In genomic region chr3:97828286-97828685, GRCm38 (mm10) we compare ENCODE assay signal across 20 mouse cellular contexts.
DNase-seq lines count a peak whose midpoint lies in the region; ATAC-seq and TF ChIP-seq lines count a peak whose summit lies in the region.
"Had no signal": no experiment of that assay in that cellular context is flagged by ENCODE, and none has a peak within 500 bp of the region (broad histone marks: within the 10 kb centered on the region; RNA-seq: fewer than 3 reads in every experiment).

No protein-coding gene starts in this region.

- peaks cover 8% of the 10 kb centered on the region; the same call in 1 of the 2 replicates for H3K27me3 ChIP-seq in heart, embryonic 13.5 days (replicated peaks)

- intact Hi-C loops in gastrocnemius, adult 2 months (cut with DNase I) = no loop called here
- intact Hi-C loops in gastrocnemius, postnatal 14 days (cut with DNase I; ENCODE audit: low total_unique reads) = no loop called here
- intact Hi-C loops in heart, postnatal 36 days (cut with DNase I) = no loop called here

- no peak overlapping the region for H3K4me2 ChIP-seq in heart, embryonic 13.5 days
- H3K4me2 ChIP-seq: hindbrain, embryonic 14.5 days; intestine, embryonic 15.5 days had no signal

- no peak for TF ChIP-seq CTCF in gastrocnemius, adult 2 months (IDR thresholded peaks at IDR 0.05)

- H3K36me3 ChIP-seq in heart, embryonic 13.5 days = no peaks in the 10 kb centered on the region
- H3K36me3 ChIP-seq: embryonic facial prominence, embryonic 10.5 days; forebrain, embryonic 10.5 days; hindbrain, embryonic 10.5 days; intestine, embryonic 15.5 days had no signal

- no peak for DNase-seq in gastrocnemius, adult 2 months
- no peak for DNase-seq in gastrocnemius, postnatal 14 days
- no peak for DNase-seq in heart, postnatal 36 days
- DNase-seq in 3134 (ENCODE audit: extremely low read depth, insufficient read length, low spot score) (peak; percentile 46), NIH3T3 (ENCODE audit: low read depth) (peak; percentile 20), liver (no peak)
- DNase-seq in urinary bladder, postnatal 14 days (ENCODE audit: low spot score) = no peak
- DNase-seq: adrenal gland, postnatal 14 days; cerebellum, adult 2 months; cerebellum, postnatal 10 days; kidney, adult 18-20 months had no signal

- ATAC-seq in heart, embryonic 13.5 days (ENCODE audit: extremely low read depth, insufficient number of reproducible peaks, low FRiP score, low TSS enrichment) = no peak
- ATAC-seq: activated CD4-positive, CD25-positive, alpha-beta regulatory T cell, adult 4 months; forebrain, embryonic 14.5 days; intestine, embryonic 15.5 days had no signal

- peaks cover 58% of the 10 kb centered on the region for H3K4me1 ChIP-seq in heart, embryonic 13.5 days

- no peak overlapping the region for H3K4me3 ChIP-seq in gastrocnemius, adult 2 months
- no peak overlapping the region for H3K4me3 ChIP-seq in heart, embryonic 13.5 days
- H3K4me3 ChIP-seq: embryonic facial prominence, embryonic 10.5 days; erythroblast, embryonic 14.5 days; forebrain, embryonic 10.5 days; hindbrain, embryonic 10.5 days; intestine, embryonic 15.5 days had no signal

- WGBS in heart, embryonic 13.5 days = 85% methylated on average over 4 of the region's 4 CpGs

- H3K9ac ChIP-seq in heart, embryonic 13.5 days = no peak overlapping the region
- H3K9ac ChIP-seq: hindbrain, embryonic 14.5 days; intestine, embryonic 15.5 days had no signal

- H3K27ac ChIP-seq in gastrocnemius, adult 2 months = peak overlapping the region; percentile 99
- peak overlapping the region; percentile 56 for H3K27ac ChIP-seq in heart, embryonic 13.5 days (replicated peaks)
- H3K27ac ChIP-seq: embryonic facial prominence, embryonic 10.5 days; forebrain, embryonic 10.5 days; hindbrain, embryonic 10.5 days; hindbrain, embryonic 14.5 days; intestine, embryonic 15.5 days had no signal

- no peaks in the 10 kb centered on the region for H3K9me3 ChIP-seq in heart, embryonic 13.5 days
- H3K9me3 ChIP-seq: embryonic facial prominence, embryonic 10.5 days; forebrain, embryonic 10.5 days; hindbrain, embryonic 10.5 days; intestine, embryonic 15.5 days had no signal

Comparison
In these comparisons a context has a peak if more than half of its experiments do, and no peak if none do; other contexts are left out.
1. DNase-seq: peak in 3134 (single experiment) and NIH3T3 (single experiment); none in gastrocnemius, adult 2 months (single experiment), gastrocnemius, postnatal 14 days (single experiment), heart, postnatal 36 days (0 of 2), liver (single experiment) and urinary bladder, postnatal 14 days (single experiment).